Mouse (Mus musculus) lung, embryonic 15.5 days (tissue): ENCODE data around the gene Zfp385b. TPM values are rescaled to one million over a fixed set of nuclear protein-coding genes. Genes with fewer than 3 reads are reported as not detected.

Source experiments
- ATAC-seq: fragments of 200-750 bp; cut with Nextera tagmentation; 2 replicates; pipeline ENCODE4 v1.8.0; 2017; ENCODE audit warnings: moderate number of reproducible peaks, borderline replicate concordance; ENCODE audit not compliant: low FRiP score, low TSS enrichment; ENCODE audit errors: extremely low read depth
- H3K27ac ChIP-seq: fragments of 300-500 bp; sonication (generic); 2 replicates; pipeline ENCODE4 v1.5.1; 2015; ENCODE audit warnings: moderate library complexity, mild to moderate bottlenecking, inconsistent platforms
- H3K27me3 ChIP-seq: fragments of 300-500 bp; sonication (generic); 2 replicates; pipeline ENCODE4 v1.6.1; 2015; ENCODE audit warnings: inconsistent platforms
- H3K36me3 ChIP-seq: fragments of 300-500 bp; sonication (generic); 2 replicates; pipeline ENCODE4 v1.6.1; 2015; ENCODE audit warnings: inconsistent platforms
- H3K4me1 ChIP-seq: fragments of 300-500 bp; sonication (generic); 2 replicates; pipeline ENCODE4 v1.6.1; 2015; ENCODE audit warnings: inconsistent platforms
- H3K4me2 ChIP-seq: fragments of 300-500 bp; sonication (generic); 2 replicates; pipeline ENCODE4 v1.6.1; 2015; ENCODE audit warnings: inconsistent platforms, mild to moderate bottlenecking, moderate library complexity
- H3K4me3 ChIP-seq: fragments of 300-500 bp; sonication (generic); 2 replicates; pipeline ENCODE4 v1.5.1; 2015; ENCODE audit warnings: mild to moderate bottlenecking, inconsistent platforms
- H3K9ac ChIP-seq: fragments of 300-500 bp; sonication (generic); 2 replicates; pipeline ENCODE4 v1.6.1; 2015; ENCODE audit warnings: inconsistent platforms
- H3K9me3 ChIP-seq: fragments of 300-500 bp; sonication (generic); 2 replicates; pipeline ENCODE4 v1.6.1; 2016; ENCODE audit warnings: inconsistent platforms
- WGBS: fragments of 180-500 bp; shearing (Covaris S2); methylation state at CpG from one replicate; pipeline ENCODE4 v1.1.7; 2015; 5-methylcytosine and 5-hydroxymethylcytosine counted together
- polyA plus RNA-seq: library from polyadenylated mRNA; unstranded; fragments of >200 nt; fragmentation: Nextera tagmentation; extraction: Ambion mirVana; gene quantifications from 2 replicates; pipeline ENCODE4 v1.2.1, GENCODE M21; 2015

The Zfp385b gene
- polyA plus RNA-seq, 1 experiment from 2014 or later = 4.9 TPM

- Histone ChIP-seq H3K4me2 (no peak overlapping the region), H3K36me3 (no peaks in the 10 kb centered on the region), H3K27me3 (no peaks in the 10 kb centered on the region), H3K9ac (no peak overlapping the region), H3K4me1 (no peaks in the 10 kb centered on the region), H3K4me3 (no peak overlapping the region), H3K9me3 (no peaks in the 10 kb centered on the region), H3K27ac (no peak overlapping the region)
- 64% methylated on average over 6 of the region's 6 CpGs for WGBS
- no peak for ATAC-seq
These were observed 431.3 kb downstream of the Zfp385b start for GRCm38 (mm10) chr2:77388186-77388585.

DNA sequence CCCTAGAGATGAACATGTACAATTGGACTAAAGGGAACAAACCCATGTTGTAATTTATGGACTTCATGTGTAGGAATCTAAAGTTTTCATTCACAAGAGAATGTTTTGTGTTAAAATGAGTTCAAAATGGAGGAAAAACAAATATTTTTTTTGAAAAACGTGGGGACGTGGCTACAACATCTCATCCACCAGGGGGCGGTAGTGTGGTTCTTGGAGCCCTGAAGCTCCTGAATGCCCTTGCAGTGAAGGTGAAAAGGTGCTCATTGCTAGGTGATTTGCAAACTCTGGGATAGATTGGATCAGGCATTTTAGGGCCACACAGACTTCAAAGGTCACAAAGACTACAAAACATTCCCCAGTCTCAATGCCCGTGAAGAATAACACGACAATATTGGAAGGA is 432.9 kb downstream of the Zfp385b start:
- no peak overlapping the region for H3K4me2 ChIP-seq
- no peak for ATAC-seq
- H3K4me1 ChIP-seq = no peaks in the 10 kb centered on the region
- H3K36me3 ChIP-seq = no peaks in the 10 kb centered on the region
- no peaks in the 10 kb centered on the region for H3K27me3 ChIP-seq
- no peak overlapping the region for H3K4me3 ChIP-seq
- 39% methylated on average over 5 of the region's 5 CpGs for WGBS
- no peak overlapping the region for H3K27ac ChIP-seq
- no peaks in the 10 kb centered on the region for H3K9me3 ChIP-seq
- no peak overlapping the region for H3K9ac ChIP-seq

GRCm38 (mm10) chr2:77382766-77383165 is 436.7 kb downstream of the Zfp385b start:
- H3K4me1 ChIP-seq = no peaks in the 10 kb centered on the region
- H3K9me3 ChIP-seq = no peaks in the 10 kb centered on the region
- no peak overlapping the region for H3K4me3 ChIP-seq
- no peaks in the 10 kb centered on the region for H3K36me3 ChIP-seq
- 43% methylated on average over 5 of the region's 5 CpGs for WGBS
- H3K27ac ChIP-seq = no peak overlapping the region
- no peak for ATAC-seq
- H3K9ac ChIP-seq = no peak overlapping the region
- no peaks in the 10 kb centered on the region for H3K27me3 ChIP-seq
- H3K4me2 ChIP-seq = no peak overlapping the region

GRCm38 (mm10) chr2:77379907-77380306 is 439.5 kb downstream of the Zfp385b start:
- Histone ChIP-seq H3K27ac (no peak overlapping the region), H3K9me3 (no peaks in the 10 kb centered on the region), H3K36me3 (no peaks in the 10 kb centered on the region), H3K9ac (no peak overlapping the region), H3K4me1 (no peaks in the 10 kb centered on the region), H3K4me2 (no peak overlapping the region), H3K4me3 (no peak overlapping the region), H3K27me3 (no peaks in the 10 kb centered on the region)
- ATAC-seq = no peak
- WGBS = 67% methylated on average over 1 of the region's 1 CpGs

DNA sequence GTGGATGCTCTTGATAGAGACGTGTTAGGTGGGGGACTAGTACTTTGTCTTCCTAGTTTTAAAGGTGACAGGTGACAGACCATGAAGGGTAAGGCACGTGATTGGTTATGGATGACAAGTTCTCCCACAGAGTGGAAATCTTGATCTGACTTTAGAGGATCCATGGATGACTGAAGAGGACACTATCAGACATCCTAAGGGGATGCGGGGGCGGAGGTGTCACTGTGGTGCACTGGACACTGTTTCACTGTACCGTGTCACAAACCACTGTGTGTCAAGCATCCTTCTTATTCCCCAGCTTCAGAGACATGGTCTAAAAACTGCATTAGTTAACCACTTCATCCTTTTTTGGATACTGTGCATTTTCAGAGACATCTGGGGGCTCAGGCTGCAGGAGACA is 440.1 kb downstream of the Zfp385b start:
- H3K4me2 ChIP-seq = no peak overlapping the region
- H3K36me3 ChIP-seq = no peaks in the 10 kb centered on the region
- H3K9me3 ChIP-seq = no peaks in the 10 kb centered on the region
- 85% methylated on average over 5 of the region's 5 CpGs for WGBS
- H3K4me1 ChIP-seq = no peaks in the 10 kb centered on the region
- H3K4me3 ChIP-seq = no peak overlapping the region
- H3K27ac ChIP-seq = no peak overlapping the region
- H3K9ac ChIP-seq = no peak overlapping the region
- H3K27me3 ChIP-seq = no peaks in the 10 kb centered on the region
- ATAC-seq = no peak

GRCm38 (mm10) chr2:77376823-77377222 is 442.6 kb downstream of the Zfp385b start:
- no peak for ATAC-seq
- whole genome bisulfite sequencing = 68% methylated on average over 9 of the region's 9 CpGs
- H3K4me2 ChIP-seq = no peak overlapping the region
- H3K4me1 ChIP-seq = no peaks in the 10 kb centered on the region
- H3K9me3 ChIP-seq = no peaks in the 10 kb centered on the region
- H3K9ac ChIP-seq = no peak overlapping the region
- H3K27me3 ChIP-seq = no peaks in the 10 kb centered on the region
- H3K36me3 ChIP-seq = no peaks in the 10 kb centered on the region
- H3K4me3 ChIP-seq = no peak overlapping the region
- no peak overlapping the region for H3K27ac ChIP-seq

GRCm38 (mm10) chr2:77375155-77375554 is 444.3 kb downstream of the Zfp385b start:
- Histone ChIP-seq H3K4me3 (no peak overlapping the region), H3K27me3 (no peaks in the 10 kb centered on the region), H3K4me1 (no peaks in the 10 kb centered on the region), H3K36me3 (no peaks in the 10 kb centered on the region), H3K9ac (no peak overlapping the region), H3K4me2 (no peak overlapping the region), H3K9me3 (no peaks in the 10 kb centered on the region), H3K27ac (no peak overlapping the region)
- WGBS = 64% methylated on average over 8 of the region's 8 CpGs
- ATAC-seq = no peak

GRCm38 (mm10) chr2:77369174-77369573 is 450.3 kb downstream of the Zfp385b start:
- Histone ChIP-seq H3K36me3 (no peaks in the 10 kb centered on the region), H3K27ac (no peak overlapping the region), H3K9me3 (no peaks in the 10 kb centered on the region), H3K9ac (no peak overlapping the region), H3K4me2 (no peak overlapping the region), H3K4me3 (no peak overlapping the region), H3K27me3 (no peaks in the 10 kb centered on the region), H3K4me1 (no peaks in the 10 kb centered on the region)
- WGBS = 52% methylated on average over 4 of the region's 4 CpGs
- no peak for ATAC-seq

Other genes with a start within 250 kb of the Zfp385b start
- 29.0 and 31.4 TPM in 2 replicates for gene Cwc22, start 126.7 kb upstream of the Zfp385b start, polyA plus RNA-seq